In genomic region chr7:99825511-99825910, GRCm38 (mm10) we compare ENCODE assay signal across 16 mouse cellular contexts. TPM values are rescaled to one million over a fixed set of nuclear protein-coding genes. Genes with fewer than 3 reads are reported as not detected.
DNase-seq lines count a peak whose midpoint lies in the region; ATAC-seq and TF ChIP-seq lines count a peak whose summit lies in the region.
"Had no signal": no experiment of that assay in that cellular context is flagged by ENCODE, and none has a peak within 500 bp of the region (broad histone marks: within the 10 kb centered on the region; RNA-seq: fewer than 3 reads in every experiment).

No protein-coding gene starts in this region.

- no peak for TF ChIP-seq POLR2A in bone marrow, adult 2 months (IDR thresholded peaks at IDR 0.05; ENCODE audit: borderline replicate concordance, control insufficient read depth, low read depth, low read length)

- no peaks in the 10 kb centered on the region for H3K27me3 ChIP-seq in heart, embryonic 16.5 days (ENCODE audit: control insufficient read depth, insufficient read depth, low read length)
- H3K27me3 ChIP-seq in intestine, postnatal 0 days (replicated peaks; ENCODE audit: control insufficient read depth, insufficient read depth, low read length): no peaks in the 10 kb centered on the region
- no peaks in the 10 kb centered on the region for H3K27me3 ChIP-seq in liver, embryonic 16.5 days (ENCODE audit: control insufficient read depth, insufficient read depth, low read depth, low read length)

- no peak for TF ChIP-seq CTCF in bone marrow, adult 2 months (IDR thresholded peaks at IDR 0.05; ENCODE audit: control insufficient read depth, insufficient read depth, low read length)
- no peak for TF ChIP-seq CTCF in intestine, postnatal 0 days (IDR thresholded peaks at IDR 0.05; ENCODE audit: low read depth)

- ATAC-seq in heart, embryonic 16.5 days (replicated peaks; ENCODE audit: extremely low read depth, insufficient read depth, low FRiP score): no peak
- ATAC-seq in intestine, postnatal 0 days: 0 out of 2 replicates have a peak, but pooled peaks have one; percentile 20
- ATAC-seq in liver, embryonic 16.5 days (ENCODE audit: low read depth): peak; percentile 1; the same call in 1 of the 2 replicates
- ATAC-seq: hindbrain, postnatal 0 days had no signal

- no peak for DNase-seq in heart, adult 9 months (ENCODE audit: low spot score in 2 of 2)
- DNase-seq in urinary bladder, postnatal 36 days (ENCODE audit: low spot score in 2 of 2): no peak
- no peak for DNase-seq in thymus, postnatal 10 days (ENCODE audit: low spot score in 2 of 2)
- DNase-seq in adipocyte (ENCODE audit: low spot score): no peak
- DNase-seq: adrenal gland, adult 2 months; cerebellum, adult 9-10 months; thymus, postnatal 4 days had no signal

- no peaks in the 10 kb centered on the region for H3K36me3 ChIP-seq in heart, embryonic 16.5 days (ENCODE audit: control insufficient read depth, insufficient read depth)
- H3K36me3 ChIP-seq in intestine, postnatal 0 days (ENCODE audit: control insufficient read depth, insufficient read depth): no peaks in the 10 kb centered on the region
- H3K36me3 ChIP-seq in liver, embryonic 16.5 days (ENCODE audit: control insufficient read depth, insufficient read depth): peaks cover 5% of the 10 kb centered on the region
- H3K36me3 ChIP-seq: midbrain, embryonic 10.5 days had no signal

- H3K4me1 ChIP-seq in heart, embryonic 16.5 days (ENCODE audit: control insufficient read depth, insufficient read depth, low read length): peaks cover 21% of the 10 kb centered on the region
- H3K4me1 ChIP-seq in bone marrow, adult 2 months (ENCODE audit: control insufficient read depth, insufficient read depth, low read length): peaks cover 2% of the 10 kb centered on the region
- 0 out of 2 replicates have a peak, but pooled peaks cover 4% of the 10 kb centered on the region for H3K4me1 ChIP-seq in intestine, postnatal 0 days (replicated peaks; ENCODE audit: control insufficient read depth, insufficient read depth, low read length)
- H3K4me1 ChIP-seq in liver, embryonic 16.5 days (ENCODE audit: control insufficient read depth, low read depth, low read length): peaks cover 50% of the 10 kb centered on the region

- peak overlapping the region; percentile 5 for H3K4me2 ChIP-seq in heart, embryonic 16.5 days (ENCODE audit: low read depth, low read length)
- H3K4me2 ChIP-seq in intestine, postnatal 0 days (replicated peaks; ENCODE audit: low read depth): peak overlapping the region; percentile 71
- H3K4me2 ChIP-seq in liver, embryonic 16.5 days (ENCODE audit: low read depth, low read length): peak overlapping the region; percentile 77

- 70% methylated on average over 9 of the region's 9 CpGs for WGBS in heart, embryonic 16.5 days
- WGBS in bone marrow, adult 2 months: 79% methylated on average over 9 of the region's 9 CpGs
- WGBS in intestine, postnatal 0 days: 66% methylated on average over 9 of the region's 9 CpGs
- 55% methylated on average over 9 of the region's 9 CpGs for WGBS in liver, embryonic 16.5 days (ENCODE audit: insufficient replicate concordance)

- H3K4me3 ChIP-seq in heart, embryonic 16.5 days (ENCODE audit: low read length): no peak overlapping the region
- peak overlapping the region; percentile 1 for H3K4me3 ChIP-seq in bone marrow, adult 2 months (replicated peaks; ENCODE audit: control insufficient read depth, low read depth, low read length)
- 0 out of 2 replicates have a peak overlapping the region, but pooled peaks have one; percentile 1 for H3K4me3 ChIP-seq in intestine, postnatal 0 days (ENCODE audit: low read depth, low read length)
- peak overlapping the region; percentile 59 for H3K4me3 ChIP-seq in liver, embryonic 16.5 days (ENCODE audit: low read depth, low read length)
- H3K4me3 ChIP-seq: layer of hippocampus, adult 2 months; left cerebral cortex, adult 2 months; midbrain, embryonic 10.5 days; myocyte had no signal

- H3K9ac ChIP-seq in heart, embryonic 16.5 days (ENCODE audit: low read length): no peak overlapping the region
- no peak overlapping the region for H3K9ac ChIP-seq in intestine, postnatal 0 days (ENCODE audit: low read depth, low read length)
- peak overlapping the region; percentile 62 for H3K9ac ChIP-seq in liver, embryonic 16.5 days (ENCODE audit: low read depth, low read length)

- H3K27ac ChIP-seq in heart, embryonic 16.5 days (ENCODE audit: low read length): peak overlapping the region; percentile 46
- H3K27ac ChIP-seq in bone marrow, adult 2 months (ENCODE audit: control insufficient read depth, insufficient read depth, low read depth, low read length, poor library complexity): peak overlapping the region; percentile 33
- peak overlapping the region; percentile 70; the same call in 1 of the 2 replicates for H3K27ac ChIP-seq in intestine, postnatal 0 days (ENCODE audit: low read depth, low read length)
- H3K27ac ChIP-seq in liver, embryonic 16.5 days (ENCODE audit: low read length): peak overlapping the region; percentile 96
- H3K27ac ChIP-seq: hindbrain, postnatal 0 days; layer of hippocampus, adult 2 months; left cerebral cortex, adult 2 months; midbrain, embryonic 10.5 days had no signal

- H3K9me3 ChIP-seq in heart, embryonic 16.5 days (replicated peaks; ENCODE audit: control insufficient read depth, low read length): no peaks in the 10 kb centered on the region
- no peaks in the 10 kb centered on the region for H3K9me3 ChIP-seq in intestine, postnatal 0 days (ENCODE audit: control insufficient read depth)
- no peaks in the 10 kb centered on the region for H3K9me3 ChIP-seq in liver, embryonic 16.5 days (replicated peaks; ENCODE audit: control insufficient read depth, low read length)
- H3K9me3 ChIP-seq: midbrain, embryonic 10.5 days had no signal

RNA-seq across cellular contexts. Expression of gene Neu3, which starts 2.7 kb away (rescaled TPM):
- 4.7 and 5.2 TPM in 2 replicates for polyA plus RNA-seq in heart, embryonic 16.5 days (2015; fragmentation: Nextera tagmentation; extraction: Ambion mirVana)
- polyA plus RNA-seq in bone marrow, adult 2 months (2011; ENCODE audit: insufficient read depth, insufficient read length, low replicate concordance, missing spikeins): 4.5 and 5.0 TPM in 2 replicates
- polyA plus RNA-seq in intestine, postnatal 0 days (2015; fragmentation: Nextera tagmentation; extraction: Ambion mirVana): 2.5 TPM in 2 replicates
- polyA plus RNA-seq in liver, embryonic 16.5 days (2015; fragmentation: Nextera tagmentation; extraction: Ambion mirVana): 5.1 and 5.2 TPM in 2 replicates

RNA-seq across cellular contexts. Expression of gene Xrra1, which starts 33.4 kb away (rescaled TPM):
- polyA plus RNA-seq in heart, embryonic 16.5 days (2015; fragmentation: Nextera tagmentation; extraction: Ambion mirVana): 0.12 and 0.46 TPM in 2 replicates
- polyA plus RNA-seq in bone marrow, adult 2 months (2011; ENCODE audit: insufficient read depth, insufficient read length, low replicate concordance, missing spikeins): not detected in 2 replicates
- 0.17 TPM in 1 of 2 replicates, not detected in the other for polyA plus RNA-seq in intestine, postnatal 0 days (2015; fragmentation: Nextera tagmentation; extraction: Ambion mirVana)
- polyA plus RNA-seq in liver, embryonic 16.5 days (2015; fragmentation: Nextera tagmentation; extraction: Ambion mirVana): not detected in 2 replicates

RNA-seq across cellular contexts. Expression of gene Spcs2, which starts 37.8 kb away (rescaled TPM):
- polyA plus RNA-seq in heart, embryonic 16.5 days (2015; fragmentation: Nextera tagmentation; extraction: Ambion mirVana): 180 and 224 TPM in 2 replicates
- 42.7 and 59.2 TPM in 2 replicates for polyA plus RNA-seq in bone marrow, adult 2 months (2011; ENCODE audit: insufficient read depth, insufficient read length, low replicate concordance, missing spikeins)
- 237 and 238 TPM in 2 replicates for polyA plus RNA-seq in intestine, postnatal 0 days (2015; fragmentation: Nextera tagmentation; extraction: Ambion mirVana)
- polyA plus RNA-seq in liver, embryonic 16.5 days (2015; fragmentation: Nextera tagmentation; extraction: Ambion mirVana): 189 and 192 TPM in 2 replicates

Comparison
In these comparisons a context has a peak if more than half of its experiments do, and no peak if none do; other contexts are left out.
1. H3K27ac ChIP-seq: peak in every context shown above with its lines; median percentile 96 in liver, embryonic 16.5 days; 70 in intestine, postnatal 0 days; 46 in heart, embryonic 16.5 days; 33 in bone marrow, adult 2 months.
2. H3K4me2 ChIP-seq: peak in every context shown above with its lines; median percentile 77 in liver, embryonic 16.5 days; 71 in intestine, postnatal 0 days; 5 in heart, embryonic 16.5 days.